Mouse (Mus musculus) midbrain, embryonic 11.5 days (tissue): ENCODE data around the gene Olfr314. TPM values are rescaled to one million over a fixed set of nuclear protein-coding genes. Genes with fewer than 3 reads are reported as not detected.
"Not testable (repeated sequence)": the region's sequence is repeated elsewhere in the genome, so short reads cannot be mapped to it uniquely, and the experiment has no call there.

Source experiments
- ATAC-seq: fragments of 200-750 bp; cut with Nextera tagmentation; 2 replicates; pipeline ENCODE4 v1.8.0; 2017; ENCODE audit warnings: moderate TSS enrichment, moderate library complexity; ENCODE audit not compliant: low FRiP score
- DNase-seq: peaks from one replicate; pipeline ENCODE4 v3.0.0; 2015; ENCODE audit warnings: low spot score; ENCODE audit errors: missing footprints
- H3K27ac ChIP-seq: fragments of 300-500 bp; sonication (generic); 2 replicates; pipeline ENCODE4 v1.5.1; 2014; ENCODE audit warnings: low read depth, low read length
- H3K27me3 ChIP-seq: fragments of 300-500 bp; sonication (generic); 2 replicates; pipeline ENCODE4 v1.6.1; 2014; ENCODE audit warnings: mild to moderate bottlenecking, low read length, moderate library complexity, mixed read lengths; ENCODE audit not compliant: control insufficient read depth, insufficient read depth
- H3K36me3 ChIP-seq: fragments of 300-500 bp; sonication (generic); 2 replicates; pipeline ENCODE4 v1.6.1; 2014; ENCODE audit warnings: mild to moderate bottlenecking, low read length, moderate library complexity, mixed read lengths; ENCODE audit not compliant: control insufficient read depth, insufficient read depth
- H3K4me1 ChIP-seq: fragments of 300-500 bp; sonication (generic); 2 replicates; pipeline ENCODE4 v1.6.1; 2014; ENCODE audit warnings: low read length; ENCODE audit not compliant: control insufficient read depth, insufficient read depth
- H3K4me2 ChIP-seq: fragments of 300-500 bp; sonication (generic); 2 replicates; pipeline ENCODE4 v1.6.1; 2014; ENCODE audit warnings: mild to moderate bottlenecking, moderate library complexity
- H3K4me3 ChIP-seq: fragments of 300-500 bp; sonication (generic); 2 replicates; pipeline ENCODE4 v1.5.1; 2014; ENCODE audit warnings: low read depth, low read length
- H3K9ac ChIP-seq: fragments of 300-500 bp; sonication (generic); 2 replicates; pipeline ENCODE4 v1.6.1; 2014; ENCODE audit warnings: low read length
- H3K9me3 ChIP-seq: fragments of 300-500 bp; sonication (generic); 2 replicates; pipeline ENCODE4 v1.6.1; 2016; ENCODE audit warnings: low read length; ENCODE audit not compliant: control insufficient read depth
- WGBS: fragments of 180-500 bp; shearing (Covaris S2); extraction: QIAGEN DNeasy Blood & Tissue Kit; methylation state at CpG from one replicate; pipeline ENCODE4 v1.1.7; 2014; 5-methylcytosine and 5-hydroxymethylcytosine counted together
- polyA plus RNA-seq: library from polyadenylated mRNA; unstranded; fragments of >200 nt; fragmentation: Nextera tagmentation; extraction: Ambion mirVana; gene quantifications from 2 replicates; pipeline ENCODE4 v1.2.1, GENCODE M21; 2014

Gene Olfr314
- polyA plus RNA-seq, result not detected in 2 replicates

GRCm38 (mm10) chr11:58782480-58783089, at the start of gene Olfr314:
Olfr314 (plus strand) TSS chr11:58782952.
- no peaks in the 10 kb centered on the region for H3K9me3 ChIP-seq
- DNase-seq (no peak), ATAC-seq (no peak)
- no peaks in the 10 kb centered on the region for H3K27me3 ChIP-seq
- no peaks in the 10 kb centered on the region for H3K4me1 ChIP-seq
- 80% methylated on average over 6 of the region's 6 CpGs for WGBS
- H3K4me3 ChIP-seq, result no peak within 1 kb of the TSS
- no peaks in the 10 kb centered on the region for H3K36me3 ChIP-seq
- H3K27ac ChIP-seq, result no peak within 1 kb of the TSS
- H3K9ac ChIP-seq, result no peak within 1 kb of the TSS
- H3K4me2 ChIP-seq, result no peak within 1 kb of the TSS

- no peak for DNase-seq
- WGBS, result 78% methylated on average over 3 of the region's 3 CpGs
Measured at GRCm38 (mm10) chr11:58733372-58733771, 49.4 kb upstream of the Olfr314 start.

GRCm38 (mm10) chr11:58738792-58739262, 43.9 kb upstream of the Olfr314 start, which contains the start of gene Olfr317:
Olfr317 (minus strand) TSS chr11:58739212.
- no peak within 1 kb of the TSS for H3K4me2 ChIP-seq
- no peaks in the 10 kb centered on the region for H3K4me1 ChIP-seq
- no peak within 1 kb of the TSS for H3K9ac ChIP-seq
- H3K27me3 ChIP-seq, result no peaks in the 10 kb centered on the region
- H3K27ac ChIP-seq, result no peak within 1 kb of the TSS
- H3K9me3 ChIP-seq, result no peaks in the 10 kb centered on the region
- no peak within 1 kb of the TSS for H3K4me3 ChIP-seq
- ATAC-seq (no peak), DNase-seq (no peak)
- no peaks in the 10 kb centered on the region for H3K36me3 ChIP-seq
- WGBS, result 71% methylated on average over 4 of the region's 4 CpGs

More at GRCm38 (mm10) chr11:58733372-58733771, 49.4 kb upstream of the Olfr314 start:
- no peaks in the 10 kb centered on the region for H3K36me3 ChIP-seq
- H3K27me3 ChIP-seq, result no peaks in the 10 kb centered on the region
- no peak overlapping the region for H3K27ac ChIP-seq
- H3K4me2 ChIP-seq, result no peak overlapping the region
- H3K4me3 ChIP-seq, result no peak overlapping the region
- H3K9ac ChIP-seq, result no peak overlapping the region
- no peak for ATAC-seq
- H3K9me3 ChIP-seq, result no peaks in the 10 kb centered on the region
- no peaks in the 10 kb centered on the region for H3K4me1 ChIP-seq

GRCm38 (mm10) chr11:58751096-58751495, 31.7 kb upstream of the Olfr314 start:
- not testable (repeated sequence) for H3K4me3 ChIP-seq, H3K27me3 ChIP-seq, H3K9me3 ChIP-seq, H3K9ac ChIP-seq, H3K27ac ChIP-seq, ATAC-seq, DNase-seq, H3K36me3 ChIP-seq, H3K4me1 ChIP-seq, H3K4me2 ChIP-seq
- 96% methylated on average over 16 of the region's 18 CpGs for WGBS

- Histone ChIP-seq H3K36me3 (no peaks in the 10 kb centered on the region), H3K27me3 (no peaks in the 10 kb centered on the region), H3K4me1 (no peaks in the 10 kb centered on the region), H3K27ac (no peak within 1 kb of the TSS), H3K4me2 (no peak within 1 kb of the TSS), H3K4me3 (no peak within 1 kb of the TSS), H3K9me3 (no peaks in the 10 kb centered on the region), H3K9ac (no peak within 1 kb of the TSS)
- ATAC-seq (no peak), DNase-seq (no peak)
- 89% methylated on average over 2 of the region's 2 CpGs for WGBS
Measured at GRCm38 (mm10) chr11:58752434-58752833, 30.3 kb upstream of the Olfr314 start, which contains the start of gene Olfr316. Olfr316 (plus strand) TSS chr11:58752734.

GRCm38 (mm10) chr11:58772888-58773287, 9.9 kb upstream of the Olfr314 start, which contains the start of gene Olfr315:
Olfr315 (plus strand) TSS chr11:58773188.
- no peaks in the 10 kb centered on the region for H3K4me1 ChIP-seq
- H3K9me3 ChIP-seq, result no peaks in the 10 kb centered on the region
- H3K36me3 ChIP-seq, result no peaks in the 10 kb centered on the region
- DNase-seq (no peak), ATAC-seq (no peak)
- H3K27me3 ChIP-seq, result no peaks in the 10 kb centered on the region
- no peak within 1 kb of the TSS for H3K27ac ChIP-seq
- no peak within 1 kb of the TSS for H3K4me2 ChIP-seq
- H3K4me3 ChIP-seq, result no peak within 1 kb of the TSS
- H3K9ac ChIP-seq, result no peak within 1 kb of the TSS

GRCm38 (mm10) chr11:58784182-58784581, 1.4 kb downstream of the Olfr314 start:
- no peaks in the 10 kb centered on the region for H3K9me3 ChIP-seq
- H3K36me3 ChIP-seq, result no peaks in the 10 kb centered on the region
- no peaks in the 10 kb centered on the region for H3K4me1 ChIP-seq
- H3K4me3 ChIP-seq, result no peak overlapping the region
- H3K27ac ChIP-seq, result no peak overlapping the region
- WGBS, result 85% methylated on average over 2 of the region's 2 CpGs
- no peak for ATAC-seq
- H3K27me3 ChIP-seq, result no peaks in the 10 kb centered on the region
- no peak for DNase-seq
- H3K4me2 ChIP-seq, result no peak overlapping the region
- H3K9ac ChIP-seq, result no peak overlapping the region

- H3K27ac ChIP-seq, result no peak overlapping the region
- no peak overlapping the region for H3K4me2 ChIP-seq
- no peak for ATAC-seq
- WGBS, result 89% methylated on average over 10 of the region's 10 CpGs
- H3K27me3 ChIP-seq, result no peaks in the 10 kb centered on the region
- H3K9me3 ChIP-seq, result no peaks in the 10 kb centered on the region
- H3K4me3 ChIP-seq, result no peak overlapping the region
- no peak for DNase-seq
- no peaks in the 10 kb centered on the region for H3K4me1 ChIP-seq
- H3K9ac ChIP-seq, result no peak overlapping the region
- no peaks in the 10 kb centered on the region for H3K36me3 ChIP-seq
Measured at GRCm38 (mm10) chr11:58787651-58788050, 4.9 kb downstream of the Olfr314 start.

GRCm38 (mm10) chr11:58788346-58788745, 5.6 kb downstream of the Olfr314 start:
- H3K9ac ChIP-seq, result no peak overlapping the region
- no peak for ATAC-seq

More at GRCm38 (mm10) chr11:58788346-58788745, 5.6 kb downstream of the Olfr314 start:
- no peaks in the 10 kb centered on the region for H3K9me3 ChIP-seq
- no peaks in the 10 kb centered on the region for H3K36me3 ChIP-seq
- H3K4me3 ChIP-seq, result no peak overlapping the region
- H3K27ac ChIP-seq, result no peak overlapping the region
- H3K4me2 ChIP-seq, result no peak overlapping the region
- no peaks in the 10 kb centered on the region for H3K4me1 ChIP-seq
- H3K27me3 ChIP-seq, result no peaks in the 10 kb centered on the region
- no peak for DNase-seq
- 84% methylated on average over 8 of the region's 8 CpGs for WGBS
